Mouse (Mus musculus): ENCODE data around the gene Tkfc.
"Not testable (repeated sequence)": the region's sequence is repeated elsewhere in the genome, so short reads cannot be mapped to it uniquely, and the experiment has no call there.

Tkfc gene

DNA sequence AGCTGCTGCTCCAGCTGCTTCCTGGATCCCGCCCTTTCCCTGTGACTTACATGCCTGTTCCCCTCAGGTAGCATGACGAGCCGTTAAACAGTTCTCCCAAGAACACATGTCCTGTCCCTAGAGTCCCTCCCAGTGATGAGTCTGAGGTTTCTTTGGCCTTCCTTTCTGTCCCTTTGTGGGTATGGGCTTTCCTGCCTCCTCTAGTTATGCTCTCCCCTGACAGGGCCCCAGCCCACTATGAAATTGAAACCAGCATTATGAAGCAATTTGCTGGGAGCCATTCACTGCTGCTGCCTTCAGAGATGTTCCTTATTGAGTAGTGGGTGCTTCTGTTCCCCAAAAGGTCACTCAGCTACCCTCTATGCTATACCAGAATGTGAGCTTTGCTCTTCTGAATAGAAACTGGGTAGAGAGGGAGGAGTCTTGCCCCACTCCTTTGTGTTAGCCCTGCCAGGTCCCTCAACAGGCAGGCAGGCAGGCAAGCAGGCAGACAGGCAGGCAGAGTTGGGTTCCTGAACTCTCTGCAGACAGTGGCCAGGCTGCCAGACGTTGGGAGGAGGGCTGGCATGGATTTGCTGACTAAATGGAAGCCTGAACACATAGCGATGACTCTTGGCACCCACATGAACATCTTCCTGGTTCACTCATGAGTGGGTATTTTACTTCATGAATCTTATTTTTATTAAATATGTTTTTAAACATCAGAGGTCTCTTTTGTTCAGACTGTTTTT is 16.2 kb downstream of the Tkfc start:
- no peak for DNase-seq (ENCODE audit: low read depth in 1 of 2, low spot score in 2 of 2)

DNA sequence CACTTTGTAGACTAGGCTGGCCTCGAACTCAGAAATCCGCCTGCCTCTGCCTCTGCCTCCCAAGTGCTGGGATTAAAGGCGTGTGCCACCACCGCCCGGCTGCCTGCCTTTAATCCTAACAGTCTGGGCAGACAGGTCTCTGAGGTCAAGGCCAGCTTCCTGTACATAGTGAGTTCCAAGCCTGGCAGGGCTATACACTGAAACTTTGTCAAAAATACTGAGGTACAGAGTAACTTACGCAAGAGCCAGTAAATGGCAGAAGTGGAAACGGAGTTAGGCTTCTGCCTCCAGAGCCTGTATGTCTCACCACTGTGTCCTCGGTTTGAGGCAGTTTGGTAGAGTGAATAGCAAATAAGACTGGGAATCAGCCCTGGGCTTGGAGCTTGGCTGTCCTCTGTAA is 18.2 kb downstream of the Tkfc start:
- DNase-seq (ENCODE audit: low read depth in 1 of 2, low spot score in 2 of 2): no peak

DNA sequence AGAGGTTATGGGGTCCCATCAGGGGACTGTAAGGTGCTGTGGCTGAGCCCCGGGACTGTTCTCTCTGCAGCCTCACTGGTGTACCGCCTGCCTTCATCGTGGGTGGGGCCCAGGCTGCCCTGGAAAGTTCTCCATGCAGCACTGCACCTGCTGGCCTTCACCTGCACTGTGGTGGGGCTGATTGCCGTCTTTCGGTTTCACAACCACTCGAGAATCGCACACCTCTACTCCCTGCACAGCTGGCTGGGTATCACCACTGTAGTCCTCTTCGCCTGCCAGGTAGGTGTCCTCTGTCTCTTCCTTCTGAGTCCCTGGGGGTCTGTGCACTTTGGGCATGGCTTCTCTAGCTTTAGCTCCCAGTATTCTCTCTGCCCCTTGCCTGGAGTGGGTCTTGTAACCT is 20.3 kb downstream of the Tkfc start:
- no peak for DNase-seq (ENCODE audit: low read depth in 1 of 2, low spot score in 2 of 2)

DNA sequence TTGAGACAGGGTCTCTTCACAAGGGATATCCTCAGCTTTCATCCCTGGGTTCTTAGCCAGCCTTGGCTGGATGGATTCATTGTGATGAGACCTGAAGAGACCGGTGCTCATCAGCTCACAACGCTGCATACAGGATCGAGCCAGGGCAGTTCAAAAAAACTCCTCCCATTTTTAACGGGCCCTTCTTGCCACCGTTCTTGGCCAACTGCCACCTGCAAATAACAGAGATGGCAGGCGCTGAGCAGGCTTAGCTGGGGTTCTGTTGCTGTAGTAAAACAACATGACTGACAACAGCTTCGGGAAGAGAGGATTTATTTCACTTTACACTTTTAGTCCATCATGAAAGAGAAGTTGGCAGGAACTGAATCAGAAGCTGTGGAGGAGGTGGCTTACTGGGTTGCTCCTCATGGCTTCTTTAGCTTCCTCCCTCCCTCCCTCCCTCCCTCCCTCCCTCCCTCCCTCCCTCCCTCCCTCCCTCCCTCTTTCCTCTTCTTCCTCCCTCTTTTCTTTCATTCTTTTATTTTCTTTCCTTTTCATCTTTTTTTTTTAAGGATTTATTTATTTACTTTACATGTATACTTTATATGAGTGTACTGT is 21.8 kb downstream of the Tkfc start:
- DNase-seq (ENCODE audit: low read depth in 1 of 2, low spot score in 2 of 2): no peak

DNA sequence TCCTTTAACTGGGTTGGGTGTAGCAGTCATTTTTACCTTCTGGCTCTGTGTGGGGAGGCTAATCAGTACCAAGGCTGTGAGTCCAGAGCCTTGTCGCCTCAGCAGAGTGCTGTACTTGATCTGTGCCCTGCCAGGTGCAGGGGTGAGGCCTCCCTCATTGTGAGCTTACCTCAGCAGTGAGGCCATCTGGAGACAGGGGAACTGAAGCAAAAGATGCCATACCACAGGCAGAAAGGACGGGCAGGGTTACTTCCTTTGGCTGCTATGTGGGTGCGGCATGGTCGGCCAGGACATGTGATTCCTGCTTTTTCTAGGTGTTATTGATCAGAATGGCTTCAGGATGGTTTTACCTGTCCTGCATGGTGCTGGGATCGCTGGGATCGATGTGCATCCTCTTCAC is 23.5 kb downstream of the Tkfc start:
- DNase-seq (ENCODE audit: low read depth in 1 of 2, low spot score in 2 of 2): no peak

DNA sequence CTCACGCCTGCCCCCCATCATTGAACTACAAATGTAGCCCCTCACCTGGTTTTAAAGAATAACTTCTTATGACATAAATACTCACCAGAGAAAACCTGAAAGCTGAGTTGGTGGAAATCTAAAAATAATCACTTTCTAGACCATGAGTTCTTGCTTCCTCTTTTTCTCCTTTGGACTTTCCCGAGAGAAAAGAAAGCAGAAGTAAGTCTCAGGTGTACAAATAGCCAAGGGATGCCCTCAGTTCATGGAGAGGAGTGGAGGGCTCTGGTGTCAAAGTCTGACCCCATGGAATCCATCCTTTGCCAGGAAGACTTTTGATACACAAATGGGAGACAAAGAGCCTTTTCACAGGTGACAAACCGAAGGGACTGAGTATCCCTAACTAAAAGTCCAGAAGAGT is 24.7 kb downstream of the Tkfc start:
- DNase-seq (ENCODE audit: low read depth in 1 of 2, low spot score in 2 of 2): no peak

DNA sequence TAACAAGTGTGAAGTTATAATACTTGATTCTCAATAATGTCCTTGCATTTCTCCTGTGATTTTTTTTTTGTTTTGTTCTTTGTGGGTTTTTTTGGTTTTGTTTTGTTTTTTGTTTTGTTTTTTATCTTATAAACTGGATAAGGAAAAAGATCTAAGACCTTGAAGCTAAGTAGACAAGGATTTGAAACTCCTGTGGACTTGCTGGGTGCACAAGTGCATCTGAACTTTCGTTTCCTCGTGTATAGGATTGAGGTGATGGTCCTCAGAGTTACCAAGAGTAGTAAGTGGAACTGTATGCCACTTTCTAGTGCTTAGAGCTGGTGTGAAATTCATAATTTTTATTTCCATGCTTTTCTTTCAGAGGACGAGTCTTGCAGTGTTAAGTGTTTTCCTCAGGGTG is 25.4 kb downstream of the Tkfc start:
- DNase-seq (ENCODE audit: low read depth in 1 of 2, low spot score in 2 of 2): no peak

DNA sequence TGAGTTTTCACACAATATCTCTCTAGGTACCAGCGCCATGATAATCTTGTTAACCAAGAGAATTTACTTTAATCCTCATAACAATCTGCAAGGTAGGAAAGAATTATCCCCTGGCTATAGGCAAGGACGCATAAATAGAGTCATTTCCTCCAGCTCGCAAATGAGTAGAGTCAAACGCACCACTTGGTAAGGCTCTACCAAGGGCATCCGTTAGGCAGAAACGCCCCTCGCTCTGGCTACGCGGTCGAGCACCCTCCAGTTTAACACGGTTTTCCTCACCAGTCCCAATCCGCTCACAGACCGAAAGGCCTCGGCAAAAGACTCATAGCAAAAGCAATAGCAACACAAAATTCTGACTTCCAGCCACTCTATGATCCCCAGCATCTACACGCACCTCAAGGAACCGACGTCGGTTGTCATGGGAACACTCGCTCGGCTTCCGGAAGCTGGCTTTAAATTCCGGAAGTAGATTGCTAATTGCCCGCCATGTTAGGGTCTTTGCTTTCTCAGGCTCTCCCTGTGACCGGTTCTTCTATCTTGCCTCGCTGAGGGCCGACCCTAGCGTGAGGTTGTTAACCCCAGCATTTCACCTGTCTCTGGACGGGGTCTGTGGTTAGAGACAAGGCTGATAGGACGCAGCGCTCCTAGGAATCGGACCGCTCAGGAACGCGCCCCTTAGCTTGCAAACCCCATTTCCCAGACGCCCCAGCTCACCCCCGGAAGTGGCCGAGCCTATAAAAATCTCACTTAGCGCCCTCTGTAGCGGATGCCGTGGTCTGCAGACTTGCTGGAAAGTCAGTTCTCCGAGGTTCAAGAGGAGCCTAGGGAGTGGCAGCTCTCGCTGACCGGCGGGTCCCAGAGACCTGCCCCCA is 28.5 kb downstream of the Tkfc start, which contains the start of the genes Cyb561a3 and Tmem138:
Gene Cyb561a3 (plus strand): TSS at position 483 of the 872 bp plus-strand sequence.
Gene Tmem138 (minus strand): TSS at position 673 of the 872 bp plus-strand sequence.
- DNase-seq (ENCODE audit: low read depth in 1 of 2, low spot score in 2 of 2): peak; percentile 75 to 87

DNA sequence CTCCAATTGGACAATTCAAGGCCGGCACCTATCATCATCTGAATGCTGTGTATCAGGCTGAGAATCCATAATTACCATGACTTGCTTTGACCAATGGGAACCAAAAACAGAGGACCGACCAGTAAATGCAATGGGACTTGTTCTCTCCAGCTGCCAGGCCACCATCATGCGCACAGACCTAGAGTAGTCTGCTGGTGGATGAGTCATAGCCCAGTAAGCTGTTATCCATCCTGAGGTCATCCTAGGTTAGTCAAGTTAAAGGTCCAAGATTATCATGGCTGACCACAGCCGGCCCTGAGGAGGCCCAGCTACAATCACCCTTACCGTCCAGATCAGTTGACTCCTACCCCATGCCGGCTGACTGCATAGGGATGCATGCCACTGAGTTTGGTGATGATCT is 35.8 kb downstream of the Tkfc start:
- DNase-seq (ENCODE audit: low read depth in 1 of 2, low spot score in 2 of 2): no peak

DNA sequence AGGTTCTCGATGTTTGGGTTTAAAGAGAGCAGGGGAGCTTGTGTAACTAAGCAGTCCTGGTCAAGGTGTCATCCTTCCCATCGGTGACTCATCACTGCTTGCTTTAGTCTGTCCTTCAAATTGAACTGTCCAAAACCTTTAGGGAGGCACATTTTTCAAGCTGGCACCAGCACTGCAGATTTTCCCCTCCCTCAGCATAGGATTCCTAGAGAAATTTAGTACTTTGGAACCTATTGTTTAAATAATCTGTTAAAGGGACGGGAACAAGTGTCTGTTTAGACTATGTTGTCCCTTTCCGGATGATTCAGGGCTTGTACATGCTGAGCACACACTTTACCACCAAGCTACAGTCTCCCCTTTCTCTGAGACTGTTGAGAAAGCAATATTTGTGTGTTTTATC is 40.2 kb downstream of the Tkfc start:
- no peak for DNase-seq (ENCODE audit: low read depth in 1 of 2, low spot score in 2 of 2)

DNA sequence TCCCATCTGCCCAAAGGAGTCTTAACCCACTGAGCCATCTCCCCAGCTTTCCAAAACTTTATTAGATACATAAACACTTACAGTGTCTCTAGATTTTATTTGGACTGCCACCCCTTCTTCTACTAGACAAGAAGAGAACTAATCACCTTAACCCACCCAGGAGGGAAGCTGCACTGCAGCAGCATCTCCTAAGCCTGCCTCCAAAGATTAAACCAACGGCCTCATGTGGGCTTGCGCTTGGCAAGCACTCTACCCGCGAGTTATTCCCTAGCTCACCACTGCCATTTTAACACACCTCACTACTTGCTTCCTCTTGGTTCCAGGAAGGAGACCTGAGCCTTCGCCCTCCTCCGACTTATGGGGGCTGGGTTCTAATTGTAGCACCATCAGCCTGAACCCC is 41.2 kb downstream of the Tkfc start:
- DNase-seq (ENCODE audit: low read depth in 1 of 2, low spot score in 2 of 2): no peak

DNA sequence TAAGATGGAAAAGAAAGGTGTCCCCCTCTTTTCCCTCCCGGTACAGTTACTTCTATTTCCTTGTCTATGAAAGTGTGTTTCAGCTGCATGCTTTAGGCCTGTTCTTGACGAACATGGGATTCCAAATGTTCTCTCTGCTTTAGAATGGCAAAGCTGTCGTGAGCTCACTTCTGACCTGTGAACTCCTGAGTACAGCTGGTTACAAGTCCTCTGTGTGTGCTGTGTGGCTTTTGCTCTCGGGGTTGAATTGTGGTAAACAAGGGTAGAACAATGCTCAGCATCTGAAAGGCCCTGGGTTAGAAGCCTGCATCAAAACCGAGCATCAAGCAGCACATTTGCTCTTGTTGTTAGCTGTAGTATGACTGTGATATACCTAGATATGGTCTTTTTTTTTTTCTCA is 43.1 kb downstream of the Tkfc start:
- no peak for DNase-seq (ENCODE audit: low read depth in 1 of 2, low spot score in 2 of 2)

DNA sequence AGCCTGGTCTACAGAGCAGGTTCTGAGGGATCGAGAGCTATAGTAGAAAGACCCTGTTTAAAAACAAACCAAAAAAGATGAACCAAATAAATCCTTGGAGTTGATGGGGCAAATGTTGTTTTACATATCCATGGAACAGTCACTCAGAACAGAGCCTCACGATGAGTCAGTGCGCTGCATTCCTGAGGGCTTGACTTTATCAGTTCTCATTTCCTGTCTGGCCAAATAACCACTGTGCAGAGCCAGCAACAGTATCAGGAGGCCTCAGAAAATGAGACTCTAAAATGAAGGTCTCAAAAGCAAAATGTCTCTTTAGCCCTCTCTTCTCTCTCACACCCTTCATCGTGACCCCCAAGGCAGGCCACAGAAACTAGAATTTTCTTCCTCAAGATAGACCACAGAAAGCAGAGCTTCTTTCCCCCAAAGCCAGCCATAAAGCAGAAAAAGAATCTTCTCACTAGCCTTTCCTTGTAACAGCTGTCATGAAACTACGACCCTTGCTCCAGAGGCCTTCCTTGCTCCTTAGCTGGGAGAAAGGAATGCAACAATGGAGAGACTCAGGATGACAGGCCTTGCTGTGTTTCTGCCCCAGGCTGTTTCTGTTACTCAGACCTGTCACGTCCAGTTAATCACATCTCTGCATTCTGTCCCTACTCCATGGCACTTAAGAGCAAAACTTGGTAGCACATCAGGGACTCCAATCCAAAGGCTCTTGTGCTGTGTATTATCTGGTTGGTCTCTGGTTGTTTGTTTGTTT is 43.7 kb downstream of the Tkfc start:
- no peak for DNase-seq (ENCODE audit: low read depth in 1 of 2, low spot score in 2 of 2)

DNA sequence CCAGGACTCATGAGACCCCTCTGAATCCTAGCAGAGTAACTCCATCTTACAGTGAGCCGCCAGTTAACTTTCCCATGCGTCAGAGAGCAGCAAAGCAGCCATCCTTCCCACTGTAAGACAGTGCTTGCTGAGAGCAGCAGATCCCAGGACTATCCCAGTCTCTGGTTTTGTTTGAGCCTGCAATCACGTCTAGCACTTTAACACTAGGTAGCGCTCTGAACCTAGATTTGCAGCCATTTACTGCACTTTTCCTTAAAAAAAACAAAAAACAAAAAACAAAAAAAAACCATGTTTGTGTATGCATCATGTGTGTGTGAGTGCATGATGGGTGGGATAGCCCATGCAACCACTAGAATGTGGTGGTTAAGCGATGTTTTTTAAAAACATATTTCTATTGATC is 45.3 kb downstream of the Tkfc start:
- DNase-seq (ENCODE audit: low read depth in 1 of 2, low spot score in 2 of 2): no peak

DNA sequence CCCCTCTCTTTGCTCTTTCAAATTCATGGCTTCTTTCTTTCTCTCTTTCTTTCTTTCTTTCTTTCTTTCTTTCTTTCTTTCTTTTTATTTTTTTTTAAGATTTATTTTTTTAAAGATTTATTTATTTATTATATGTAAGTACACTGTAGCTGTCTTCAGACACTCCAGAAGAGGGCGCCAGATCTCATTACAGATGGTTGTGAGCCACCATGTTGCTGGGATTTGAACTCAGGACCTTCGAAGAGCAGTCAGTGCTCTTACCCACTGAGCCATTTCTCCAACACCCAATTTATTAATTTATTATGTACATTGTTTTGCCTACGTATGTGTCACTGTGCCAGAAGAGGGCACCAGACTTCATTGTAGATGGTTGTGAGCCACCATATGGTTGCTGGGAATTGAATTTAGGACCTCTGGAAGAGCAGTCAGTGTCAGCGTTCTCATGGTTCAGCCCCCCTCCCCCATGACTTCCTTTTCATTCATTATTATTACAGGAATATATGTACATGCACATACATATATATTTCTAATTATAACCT is 47.5 kb downstream of the Tkfc start:
- not testable (repeated sequence) for DNase-seq (ENCODE audit: low read depth in 1 of 2, low spot score in 2 of 2)

DNA sequence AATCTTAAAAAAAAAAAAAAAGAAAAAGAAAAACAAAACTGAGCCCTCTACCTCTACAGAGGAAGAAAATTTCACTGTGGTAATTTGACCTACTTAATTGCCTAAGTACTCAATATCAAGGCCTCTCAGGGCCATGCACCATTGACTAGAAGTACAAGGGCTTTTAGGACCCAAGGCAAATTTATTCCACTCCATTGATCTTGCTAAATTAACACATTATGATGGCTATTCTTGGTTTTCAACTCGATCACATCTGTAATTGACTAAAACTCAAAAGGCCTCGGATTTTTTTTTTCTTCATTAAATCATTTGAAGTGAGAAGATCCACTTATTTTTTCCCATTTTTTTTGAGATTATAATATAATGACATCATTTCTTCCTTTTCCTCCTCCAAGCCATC is 48.0 kb downstream of the Tkfc start:
- DNase-seq (ENCODE audit: low read depth in 1 of 2, low spot score in 2 of 2): no peak

DNA sequence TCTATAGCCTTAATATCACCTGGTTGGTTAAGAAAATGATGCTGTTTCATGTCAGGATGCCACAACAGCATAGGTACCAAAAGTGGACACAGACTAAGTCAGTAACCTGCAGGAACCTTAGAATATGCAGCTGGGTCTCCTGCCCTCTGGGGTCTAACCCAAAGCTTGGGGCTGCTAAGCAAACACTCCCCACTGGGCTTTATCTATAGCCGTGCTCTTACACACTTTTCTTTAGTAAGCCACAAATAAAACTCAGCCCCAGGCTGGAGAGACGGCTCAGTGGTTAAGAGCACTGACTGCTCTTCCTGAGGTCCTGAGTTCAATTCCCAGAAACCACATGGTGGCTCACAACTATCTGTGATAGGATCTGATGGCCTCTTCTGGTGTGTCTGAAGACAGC is 48.5 kb downstream of the Tkfc start:
- DNase-seq (ENCODE audit: low read depth in 1 of 2, low spot score in 2 of 2): no peak

DNA sequence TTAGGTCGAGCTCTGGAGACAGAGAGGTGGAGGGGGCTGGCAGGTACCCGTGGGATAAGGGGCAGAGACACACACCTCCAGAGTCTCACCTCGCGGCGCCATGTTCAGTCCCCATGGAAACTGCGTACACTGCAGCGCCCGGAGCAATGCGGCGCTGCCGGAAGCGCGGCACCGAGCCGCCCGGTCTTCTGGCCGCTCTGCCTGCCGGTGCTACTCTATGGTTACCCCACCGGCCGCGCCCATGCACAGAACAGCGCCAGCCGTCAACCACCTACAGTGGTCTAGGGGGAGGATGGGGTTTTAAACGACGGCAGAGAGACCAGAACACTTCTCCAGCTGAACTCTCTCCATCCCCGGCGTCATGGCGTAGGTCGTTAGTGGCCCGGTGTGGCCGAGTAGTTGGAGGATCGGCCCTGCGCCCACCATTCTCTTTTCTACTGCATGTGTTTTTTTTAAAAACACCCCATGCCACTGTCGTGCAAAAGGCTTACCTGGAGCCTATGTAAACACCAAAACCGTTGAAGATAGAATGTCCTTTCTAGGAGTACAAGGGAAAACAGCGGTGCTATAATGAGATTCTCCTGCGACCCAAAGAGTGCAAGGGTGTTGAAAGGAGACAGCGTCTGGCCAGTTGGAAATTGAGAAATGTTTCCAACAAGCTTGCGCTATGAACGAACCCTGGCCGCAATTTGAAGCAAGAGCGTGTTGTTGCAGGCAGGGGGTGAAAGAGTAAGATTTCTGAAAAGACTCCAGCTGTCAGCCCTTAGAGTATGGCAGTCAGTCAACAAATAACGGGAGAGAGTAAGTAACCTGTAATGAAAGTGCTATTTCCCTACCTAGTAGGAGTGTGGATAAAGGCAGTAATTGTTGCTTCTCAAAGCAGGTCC is 49.6 kb downstream of the Tkfc start, which contains the start of gene Tmem216:
Gene Tmem216 (minus strand): TSS at position 615 of the 887 bp plus-strand sequence.
- peak; percentile 19 to 41 for DNase-seq (ENCODE audit: low read depth in 1 of 2, low spot score in 2 of 2)

DNA sequence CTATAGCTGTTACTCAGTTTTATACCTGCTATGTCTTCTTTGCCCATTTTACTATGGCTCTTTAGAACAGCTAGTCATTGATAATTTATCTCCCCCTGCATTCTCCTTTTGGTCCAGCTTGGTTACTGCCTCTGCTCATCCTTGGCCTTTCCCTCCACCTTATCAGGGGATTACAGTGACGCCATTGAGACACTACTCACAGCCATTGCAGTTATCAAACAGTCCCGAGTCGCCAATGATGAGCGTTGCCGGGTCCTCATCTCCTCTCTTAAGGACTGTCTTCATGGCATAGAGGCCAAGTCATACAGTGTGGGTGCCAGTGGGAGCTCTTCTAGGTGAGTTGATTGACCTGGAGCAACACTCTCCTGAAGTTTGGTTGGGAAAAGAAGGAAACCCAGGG is 66.0 kb downstream of the Tkfc start:
- no peak for DNase-seq (ENCODE audit: low read depth in 1 of 2, low spot score in 2 of 2)
